Mouse (Mus musculus): ENCODE data around the gene Brd9.
"Not testable (repeated sequence)": the region's sequence is repeated elsewhere in the genome, so short reads cannot be mapped to it uniquely, and the experiment has no call there.

DNA sequence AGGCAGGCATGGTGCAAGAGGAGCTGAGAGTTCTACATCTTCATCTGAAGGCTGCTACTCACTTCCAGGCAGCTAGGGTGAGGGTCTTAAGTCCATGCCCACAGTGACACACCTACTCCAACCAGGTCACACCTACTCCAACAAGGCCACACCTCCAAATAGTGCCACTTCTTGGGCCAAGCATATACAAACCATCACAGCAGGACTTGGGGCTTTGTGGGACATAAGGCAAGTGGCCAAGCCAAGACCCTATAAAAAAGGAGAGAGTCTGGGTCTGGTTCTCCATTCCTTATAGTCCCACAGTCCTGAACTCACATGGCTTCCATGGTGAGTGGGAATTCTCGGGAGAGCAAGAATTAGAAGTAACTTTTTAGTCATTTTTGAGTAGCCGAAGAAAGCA is 70.6 kb downstream of the Brd9 start:
- not testable (repeated sequence) for TF ChIP-seq CTCF (IDR thresholded peaks at IDR 0.05; ENCODE audit: borderline replicate concordance, control insufficient read depth, extremely low read depth, insufficient read depth, low read length, poor library complexity); POLR2A (IDR thresholded peaks at IDR 0.05; ENCODE audit: control insufficient read depth, extremely low read depth, insufficient read depth, low read length, poor library complexity)

All from thymus, adult 2 months (tissue).